Mouse (Mus musculus): ENCODE results near the gene Fmo2.

The Fmo2 gene

DNA sequence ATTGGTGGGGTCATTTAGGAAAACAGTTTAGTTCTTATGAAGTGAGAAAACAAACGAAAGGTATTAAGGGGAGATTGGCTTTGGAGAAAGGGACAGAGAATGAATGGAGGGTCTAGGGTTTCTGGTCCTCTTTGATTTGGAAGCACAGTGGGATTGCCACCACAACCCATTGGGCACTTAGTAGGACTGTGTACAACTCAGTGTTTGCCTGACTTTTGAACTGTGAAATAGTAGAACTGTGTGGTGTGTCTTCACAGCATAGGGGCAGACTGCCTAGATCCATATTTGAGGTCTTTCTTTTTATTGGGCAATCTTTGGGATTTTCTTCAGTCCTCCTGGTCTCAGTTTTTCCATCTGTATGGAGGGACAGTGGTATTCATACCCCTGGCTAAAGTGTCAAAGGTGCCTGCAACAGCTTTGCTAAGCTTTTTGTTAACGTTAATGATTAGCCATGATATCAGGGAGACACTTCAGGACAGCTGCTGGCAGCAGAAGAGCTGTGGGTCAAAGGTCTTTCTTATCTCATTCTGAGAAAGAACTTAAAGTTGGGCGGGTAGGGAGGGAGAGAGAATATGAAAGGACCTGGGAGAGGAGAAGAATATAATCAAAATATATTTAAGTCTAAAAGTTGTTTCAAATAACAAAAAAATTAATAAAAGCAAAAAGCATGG, 44.6 kb downstream of the Fmo2 start:
- DNase-seq (ENCODE audit: low read depth, low spot score) = no peak

DNA sequence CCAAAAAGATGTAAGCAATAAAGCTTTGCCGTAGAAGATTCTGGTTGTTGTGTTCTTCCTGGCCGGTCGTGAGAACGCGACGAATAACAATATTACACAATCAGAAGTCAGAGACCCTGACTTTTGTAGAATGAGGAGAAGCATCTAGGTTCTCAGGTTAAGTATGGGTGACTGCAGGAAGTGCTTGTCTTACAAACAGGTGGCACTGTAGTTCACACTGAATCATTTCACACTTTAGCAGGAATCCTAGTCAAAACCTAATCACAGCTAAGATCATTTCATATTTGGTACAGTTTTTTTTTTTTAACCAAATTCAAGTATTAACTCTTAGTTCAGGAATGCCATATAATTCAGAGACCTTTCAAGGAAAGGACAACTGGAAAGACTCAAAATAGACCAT, 51.0 kb downstream of the Fmo2 start:
- no peak for DNase-seq (ENCODE audit: low read depth, low spot score)

DNA sequence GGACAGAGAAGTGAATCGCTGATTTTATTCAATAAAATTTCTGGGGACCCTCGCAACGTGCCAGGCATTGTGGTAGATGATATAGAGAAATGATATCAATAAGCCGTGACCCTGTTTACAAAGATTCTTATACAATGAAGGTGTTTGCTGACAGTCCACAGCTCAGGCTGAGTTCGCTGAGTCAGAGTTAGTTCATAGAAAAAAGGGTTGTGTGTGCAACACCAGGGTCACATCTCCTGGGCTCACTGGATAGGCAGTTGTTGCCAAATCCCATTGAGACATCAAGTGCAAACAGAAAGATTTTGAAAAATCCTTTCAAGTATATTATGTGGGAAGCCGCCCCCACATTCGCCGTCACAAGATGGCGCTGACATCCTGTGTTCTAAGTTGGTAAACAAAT, 58.3 kb downstream of the Fmo2 start:
- DNase-seq (ENCODE audit: low read depth, low spot score) = no peak

DNA sequence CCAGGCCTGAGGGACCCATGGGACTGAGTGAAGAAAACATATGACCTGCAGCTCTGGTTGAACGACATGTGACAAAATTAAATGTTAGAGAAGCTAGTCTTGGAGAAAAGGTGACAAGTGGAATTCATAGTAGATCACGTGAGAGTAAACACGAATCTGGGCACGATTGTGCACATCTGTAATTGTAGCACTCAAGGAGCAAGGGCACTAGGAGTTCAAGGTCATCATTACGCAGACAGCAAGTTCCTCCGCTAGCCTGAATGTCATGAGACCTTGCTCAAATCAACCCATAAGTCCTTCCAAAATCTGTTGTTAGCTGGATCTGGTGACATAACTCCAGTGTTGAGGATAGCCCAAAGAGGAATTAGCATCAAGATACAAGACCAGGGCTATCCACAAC, 59.5 kb downstream of the Fmo2 start:
- DNase-seq (ENCODE audit: low read depth, low spot score) = no peak

DNA sequence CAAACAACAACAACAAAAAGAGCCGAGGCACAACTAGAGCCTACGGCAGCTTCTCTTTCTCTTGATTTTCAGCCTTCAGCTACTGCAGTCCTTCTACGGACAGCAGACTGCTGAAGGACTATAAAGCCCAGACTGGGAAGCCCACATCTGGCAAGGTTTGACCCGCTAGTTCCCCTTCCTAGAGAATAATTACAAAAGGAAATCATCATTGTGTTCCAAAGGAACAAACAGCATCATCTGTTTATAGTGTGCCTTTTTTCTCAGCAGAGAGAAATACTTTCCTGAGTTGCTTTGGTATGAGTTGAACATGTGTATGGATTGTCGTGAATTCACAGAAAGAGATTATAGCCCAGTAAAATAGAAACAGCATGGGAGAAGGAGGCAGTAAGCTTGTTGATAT, 64.2 kb downstream of the Fmo2 start:
- DNase-seq (ENCODE audit: low read depth, low spot score) = no peak

DNA sequence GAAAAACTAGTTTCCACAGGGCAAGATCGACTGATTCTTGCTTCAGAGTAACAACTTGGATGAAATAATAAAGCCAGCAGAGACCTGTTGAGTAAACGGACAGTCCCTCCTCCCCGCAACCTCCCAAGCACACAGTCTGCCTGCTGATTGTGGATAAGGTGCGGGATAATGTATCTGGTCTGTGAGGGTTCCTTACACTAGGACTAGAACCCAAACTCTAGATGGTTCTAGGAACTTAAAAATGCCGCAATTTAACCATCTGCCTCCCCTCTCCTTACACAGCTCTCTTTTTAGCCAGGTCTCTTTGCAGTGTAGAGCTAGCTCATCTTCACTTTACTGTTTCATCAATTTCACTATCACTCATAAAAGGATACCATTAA, 66.0 kb downstream of the Fmo2 start:
- no peak for DNase-seq (ENCODE audit: low read depth, low spot score)

DNA sequence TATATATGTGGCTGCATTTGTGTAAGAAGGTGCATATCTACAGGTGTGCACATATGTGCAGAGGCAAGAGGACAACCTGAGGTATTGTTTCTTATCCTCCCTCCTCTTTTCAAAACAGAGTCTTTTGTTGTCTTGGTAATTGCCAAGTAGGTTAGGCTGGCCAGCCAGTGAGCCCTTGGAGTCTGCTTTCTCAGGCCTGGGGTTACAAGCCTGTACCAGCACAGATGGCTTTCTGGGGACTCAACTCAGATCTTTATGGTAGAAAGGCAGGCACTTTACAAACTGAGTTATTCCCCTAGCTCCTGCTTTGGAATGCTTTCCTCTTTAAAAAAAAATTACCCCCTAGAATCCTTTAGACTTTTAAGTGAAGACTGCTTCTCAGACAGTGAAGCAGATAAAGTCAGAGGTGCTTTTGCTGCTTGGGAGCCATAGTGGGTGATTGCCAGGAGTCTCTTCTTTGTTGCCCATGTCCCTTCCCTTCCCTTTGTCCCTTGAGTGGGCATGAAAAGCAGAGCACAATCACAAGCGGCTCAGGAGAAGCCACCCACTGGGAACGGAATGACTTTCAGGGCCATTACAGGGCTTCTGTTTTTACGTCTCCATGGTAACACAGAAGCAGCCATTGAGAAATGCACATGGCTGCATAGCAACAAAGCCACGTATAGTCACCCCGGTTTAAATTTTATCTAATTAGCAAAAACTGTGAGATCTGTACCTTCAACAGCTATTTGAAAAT, 66.5 kb downstream of the Fmo2 start:
- no peak for DNase-seq (ENCODE audit: low read depth, low spot score)

Data from CD4-positive, CD25-positive, alpha-beta regulatory T cell, adult 2 months (primary cell).